Mouse (Mus musculus) inflammation-experienced regulatory T-cells, adult 6 months (primary cell): ENCODE measurements around the gene Ezh1. TPM values are rescaled to one million over a fixed set of nuclear protein-coding genes. Genes with fewer than 3 reads are reported as not detected.

Experiments
- ATAC-seq: one replicate; pipeline ENCODE4 v1.8.0; 2017
- polyA plus RNA-seq, 3 experiments: library from polyadenylated mRNA; unstranded; fragments of 100-300 nt; shearing (Covaris generic); gene quantifications; one replicate each; pipeline ENCODE4 v1.2.1; 2017

The Ezh1 gene
- polyA plus RNA-seq = 10 to 100 TPM; 38.0 to 70.6 (median 62.7) TPM

- peak; percentile 92 for ATAC-seq
Measured at GRCm38 (mm10) chr11:101226065-101226701, at the start of gene Ezh1. TSS of gene Ezh1 (minus strand) at chr11:101226463.

GRCm38 (mm10) chr11:101275309-101275708, 49.0 kb upstream of the Ezh1 start:
- ATAC-seq = no peak

- ATAC-seq = no peak
Measured at GRCm38 (mm10) chr11:101272446-101272845, 46.2 kb upstream of the Ezh1 start.

- ATAC-seq = no peak
Measured at GRCm38 (mm10) chr11:101269577-101270116, 43.4 kb upstream of the Ezh1 start.

GRCm38 (mm10) chr11:101265906-101266305, 39.6 kb upstream of the Ezh1 start:
- no peak for ATAC-seq

GRCm38 (mm10) chr11:101264954-101265471, 38.8 kb upstream of the Ezh1 start:
- ATAC-seq = no peak

GRCm38 (mm10) chr11:101263989-101264280, 37.7 kb upstream of the Ezh1 start:
- no peak for ATAC-seq

GRCm38 (mm10) chr11:101263138-101263988, 37.1 kb upstream of the Ezh1 start:
- ATAC-seq = no peak

GRCm38 (mm10) chr11:101262272-101262967, 36.2 kb upstream of the Ezh1 start:
- ATAC-seq = no peak

- no peak for ATAC-seq
Measured at GRCm38 (mm10) chr11:101260826-101261380, 34.6 kb upstream of the Ezh1 start.

GRCm38 (mm10) chr11:101259948-101260825, 33.9 kb upstream of the Ezh1 start, which contains the start of gene Wnk4:
TSS of gene Wnk4 (plus strand) at chr11:101260567.
- no peak for ATAC-seq

GRCm38 (mm10) chr11:101259261-101259712, 33.0 kb upstream of the Ezh1 start:
- no peak for ATAC-seq

- no peak for ATAC-seq
Measured at GRCm38 (mm10) chr11:101255826-101256775, 29.8 kb upstream of the Ezh1 start.

- ATAC-seq = peak; percentile 93
Measured at GRCm38 (mm10) chr11:101253613-101254389, 27.5 kb upstream of the Ezh1 start, which contains the start of gene Vps25. TSS of gene Vps25 (plus strand) at chr11:101253707.

- ATAC-seq = no peak
Measured at GRCm38 (mm10) chr11:101252941-101253340, 26.7 kb upstream of the Ezh1 start.

GRCm38 (mm10) chr11:101251031-101251430, 24.8 kb upstream of the Ezh1 start:
- no peak for ATAC-seq

GRCm38 (mm10) chr11:101248258-101248994, 22.2 kb upstream of the Ezh1 start:
- no peak for ATAC-seq

- ATAC-seq = no peak
Measured at GRCm38 (mm10) chr11:101247521-101248030, 21.3 kb upstream of the Ezh1 start.

GRCm38 (mm10) chr11:101246702-101247012, 20.4 kb upstream of the Ezh1 start:
- no peak for ATAC-seq
